Mouse (Mus musculus): ENCODE measurements around the gene Jak2.

- TF ChIP-seq CTCF (IDR thresholded peaks at IDR 0.05; ENCODE audit: extremely low read depth, insufficient read length, insufficient replicate concordance, low read depth, low read length) (no peak), POLR2A (IDR thresholded peaks at IDR 0.05; ENCODE audit: low read depth, low read length) (no peak)
Observed at GRCm38 (mm10) chr19:29312661-29313060, 61.0 kb downstream of the Jak2 start.
